Mouse (Mus musculus) gastrocnemius, adult 2 months (tissue): ENCODE data around the gene Sirt7. TPM values are rescaled to one million over a fixed set of nuclear protein-coding genes. Genes with fewer than 3 reads are reported as not detected.
A peak's percentile ranks its signal among the peaks of the same experiment; 100 is the strongest.

Source experiments
- DNase-seq: peaks from one replicate; pipeline ENCODE4 v3.0.0; 2022
- H3K27ac ChIP-seq: fragments of 200-600 bp; 2 replicates; pipeline ENCODE4 v1.8.1; 2022; ENCODE audit warnings: mild to moderate bottlenecking
- H3K4me3 ChIP-seq: fragments of 200-600 bp; 2 replicates; pipeline ENCODE4 v1.8.1; 2022; ENCODE audit warnings: mild to moderate bottlenecking, moderate library complexity
- CTCF ChIP-seq: fragments of 200-600 bp; IDR thresholded peaks from 2 replicates; pipeline ENCODE4 v1.8.1; 2022; ENCODE audit warnings: antibody characterized with exemption, mild to moderate bottlenecking, moderate library complexity
- intact Hi-C: fragments of 180-260 bp; cut with DNase I; formaldehyde crosslinking; loops from one replicate; pipeline ENCODE4 v1.15.1; 2025
- total RNA-seq, 2 experiments: library from RNA; stranded (reverse); gene quantifications; 2 replicates each; pipeline ENCODE4 v1.2.3; 2021

The Sirt7 gene
- total RNA-seq, 2 experiments from 2014 or later = 4.1 to 4.7 TPM

- intact Hi-C loops = loop anchor here (1.0 to 10.0 kb wide), 3 partner anchors 14 to 116 kb away; partner anchors contain the start of gene Aspscr1
- peak; percentile 88 for DNase-seq
- TF ChIP-seq CTCF = peak; percentile 93
- Histone ChIP-seq H3K27ac (no peak overlapping the region), H3K4me3 (peak overlapping the region; percentile 25; the same call in 1 of the 2 replicates)
Observed at GRCm38 (mm10) chr11:120658876-120659410, 33.9 kb upstream of the Sirt7 start.

- TF ChIP-seq CTCF = no peak
- Histone ChIP-seq H3K4me3 (no peak overlapping the region), H3K27ac (no peak overlapping the region)
- intact Hi-C loops = loop anchor here (10.0 kb wide), 1 partner anchor 118 kb away; no protein-coding TSS in a partner anchor
- no peak for DNase-seq
Observed at GRCm38 (mm10) chr11:120657301-120657700, 32.3 kb upstream of the Sirt7 start.

GRCm38 (mm10) chr11:120654741-120655140 lies 29.7 kb upstream of the Sirt7 start:
- Histone ChIP-seq H3K4me3 (no peak overlapping the region), H3K27ac (no peak overlapping the region)
- intact Hi-C loops = loop anchor here (10.0 kb wide), 1 partner anchor 120 kb away; no protein-coding TSS in a partner anchor
- no peak for DNase-seq
- no peak for TF ChIP-seq CTCF

- intact Hi-C loops = loop anchor here (10.0 kb wide), 1 partner anchor 123 kb away; no protein-coding TSS in a partner anchor
- peak; percentile 49 for TF ChIP-seq CTCF
- no peak overlapping the region for H3K4me3 ChIP-seq
- no peak overlapping the region for H3K27ac ChIP-seq
- DNase-seq = no peak
Observed at GRCm38 (mm10) chr11:120651872-120652271, 26.8 kb upstream of the Sirt7 start.

GRCm38 (mm10) chr11:120648001-120648476 lies 23.0 kb upstream of the Sirt7 start, which contains the start of gene Myadml2:
Myadml2 (minus strand) TSS chr11:120648158.
- H3K27ac ChIP-seq = peak within 1 kb of the TSS; percentile 99
- intact Hi-C loops = no loop called here
- TF ChIP-seq CTCF = 0 out of 2 replicates have a peak, but pooled peaks have one; percentile 10
- peak; percentile 84 for DNase-seq
- peak within 1 kb of the TSS; percentile 76 for H3K4me3 ChIP-seq

GRCm38 (mm10) chr11:120647047-120647830 lies 22.2 kb upstream of the Sirt7 start:
- intact Hi-C loops = no loop called here
- Histone ChIP-seq H3K4me3 (peak overlapping the region; percentile 76), H3K27ac (peak overlapping the region; percentile 99)
- TF ChIP-seq CTCF = no peak
- DNase-seq = peak; percentile 56

GRCm38 (mm10) chr11:120643601-120643987 lies 18.6 kb upstream of the Sirt7 start, which contains the start of gene Pycr1:
Pycr1 (minus strand) TSS chr11:120643769.
- DNase-seq = peak; percentile 96
- intact Hi-C loops = no loop called here
- Histone ChIP-seq H3K27ac (peak within 1 kb of the TSS; percentile 85), H3K4me3 (peak within 1 kb of the TSS; percentile 76)
- TF ChIP-seq CTCF = no peak

GRCm38 (mm10) chr11:120642939-120643600 lies 18.0 kb upstream of the Sirt7 start:
- TF ChIP-seq CTCF = no peak
- Histone ChIP-seq H3K27ac (peak overlapping the region; percentile 85), H3K4me3 (peak overlapping the region; percentile 76)
- DNase-seq = peak; percentile 54
- intact Hi-C loops = no loop called here

- H3K4me3 ChIP-seq = no peak overlapping the region
- no peak for DNase-seq
- no peak overlapping the region for H3K27ac ChIP-seq
- TF ChIP-seq CTCF = no peak
- intact Hi-C loops = no loop called here
Observed at GRCm38 (mm10) chr11:120641869-120642268, 16.8 kb upstream of the Sirt7 start.

GRCm38 (mm10) chr11:120641255-120641654 lies 16.2 kb upstream of the Sirt7 start:
- intact Hi-C loops = no loop called here
- Histone ChIP-seq H3K4me3 (no peak overlapping the region), H3K27ac (no peak overlapping the region)
- no peak for TF ChIP-seq CTCF
- no peak for DNase-seq

GRCm38 (mm10) chr11:120634810-120635209 lies 9.8 kb upstream of the Sirt7 start:
- intact Hi-C loops = no loop called here
- no peak for TF ChIP-seq CTCF
- Histone ChIP-seq H3K27ac (no peak overlapping the region), H3K4me3 (no peak overlapping the region)
- DNase-seq = no peak

GRCm38 (mm10) chr11:120633520-120634343 lies 8.7 kb upstream of the Sirt7 start, which contains the start of gene Mafg:
Mafg (minus strand) TSS chr11:120633600.
- intact Hi-C loops = no loop called here
- peak; percentile 95 for DNase-seq
- no peak for TF ChIP-seq CTCF
- H3K27ac ChIP-seq = peak within 1 kb of the TSS; percentile 98
- H3K4me3 ChIP-seq = peak within 1 kb of the TSS; percentile 96
